27 mouse cellular contexts compared by ENCODE assay signal in genomic region chr3:69874721-69875120, GRCm38 (mm10). TPM values are rescaled to one million over a fixed set of nuclear protein-coding genes. Genes with fewer than 3 reads are reported as not detected.
DNase-seq lines count a peak whose midpoint lies in the region; ATAC-seq and TF ChIP-seq lines count a peak whose summit lies in the region.
"Had no signal": no experiment of that assay in that cellular context is flagged by ENCODE, and none has a peak within 500 bp of the region (broad histone marks: within the 10 kb centered on the region; RNA-seq: fewer than 3 reads in every experiment).

No protein-coding gene starts in this region.

- ATAC-seq in common myeloid progenitor, adult 5-6 weeks (replicated peaks; ENCODE audit: low read depth, poor library complexity, severe bottlenecking), result peak; percentile 62
- ATAC-seq in megakaryocyte progenitor cell, adult 5-6 weeks (replicated peaks; ENCODE audit: poor library complexity), result peak; percentile 39; the same call in 1 of the 2 replicates
- ATAC-seq: activated CD4-positive, CD25-positive, alpha-beta regulatory T cell, adult 4 months; CD4-positive, CD25-positive, alpha-beta regulatory T cell, adult 4 months; forebrain, embryonic 13.5 days; forebrain, embryonic 15.5 days; forebrain, postnatal 0 days had no signal

- TF ChIP-seq CTCF in left cerebral cortex, adult 2 months (IDR thresholded peaks at IDR 0.05), result no peak

- intact Hi-C loops in left cerebral cortex, adult 2 months (cut with DNase I), result loop anchor here (5.0 kb wide), 1 partner anchor 72 kb away; no protein-coding TSS in a partner anchor

- no peak overlapping the region for H3K27ac ChIP-seq in left cerebral cortex, adult 2 months
- H3K27ac ChIP-seq: embryonic facial prominence, embryonic 13.5 days; forebrain, embryonic 13.5 days; forebrain, embryonic 15.5 days had no signal

- peak; percentile 63 for DNase-seq in heart, adult 11 months
- DNase-seq in heart, adult 9 months (ENCODE audit: low spot score in 2 of 2), result no peak
- DNase-seq in MEL-GATA-1-ER (ENCODE audit: extremely low read depth, low read depth), result peak; percentile 6
- no peak for DNase-seq in gastrocnemius, postnatal 10 days
- no peak for DNase-seq in left cerebral cortex, adult 2 months (ENCODE audit: extremely low spot score in 1 of 2, low spot score in 2 of 2)
- no peak for DNase-seq in kidney, adult 11 months
- DNase-seq: adrenal gland, adult 8-10 months; adrenal gland, postnatal 14 days; adrenal gland, postnatal 36 days; B cell, adult 2 months; cerebellum, adult 11-12 months; cerebellum, adult 2 months; cerebellum, adult 9-10 months; cerebellum, postnatal 10 days; cerebellum, postnatal 25 days; embryo, embryonic 11 days; forebrain, postnatal 0 days had no signal

- no peak overlapping the region for H3K4me3 ChIP-seq in left cerebral cortex, adult 2 months
- H3K4me3 ChIP-seq: embryonic facial prominence, embryonic 13.5 days; forebrain, embryonic 13.5 days; forebrain, embryonic 15.5 days had no signal

RNA-seq across cellular contexts. Expression of gene Sptssb, which starts 15.0 kb away (rescaled TPM):
- total RNA-seq in common myeloid progenitor, adult 5-6 weeks (2017), result not detected in 2 replicates
- not detected in 2 replicates for total RNA-seq in megakaryocyte progenitor cell, adult 5-6 weeks (2015)
- total RNA-seq in megakaryocyte progenitor cell, adult 5-6 weeks (2017), result not detected in 2 replicates
- not detected for total RNA-seq in gastrocnemius, postnatal 10 days (2021)
- 1 to 10 TPM; 5.3 to 5.8 TPM for total RNA-seq in left cerebral cortex, adult 2 months (2021)
- total RNA-seq: adrenal gland, adult 18-20 months; adrenal gland, adult 8-10 months; adrenal gland, postnatal 14 days; adrenal gland, postnatal 36 days; CH12.LX; G1E had no signal

Comparison
In these comparisons a context has a peak if more than half of its experiments do, and no peak if none do; other contexts are left out.
1. DNase-seq: peak in heart, adult 11 months (single experiment) and MEL-GATA-1-ER (single experiment); none in heart, adult 9 months (0 of 2), gastrocnemius, postnatal 10 days (single experiment), left cerebral cortex, adult 2 months (0 of 2) and kidney, adult 11 months (single experiment).